Mouse (Mus musculus): Measurements from ENCODE around the gene Epn2.
A peak's percentile ranks its signal among the peaks of the same experiment; 100 is the strongest.

The Epn2 gene

DNA sequence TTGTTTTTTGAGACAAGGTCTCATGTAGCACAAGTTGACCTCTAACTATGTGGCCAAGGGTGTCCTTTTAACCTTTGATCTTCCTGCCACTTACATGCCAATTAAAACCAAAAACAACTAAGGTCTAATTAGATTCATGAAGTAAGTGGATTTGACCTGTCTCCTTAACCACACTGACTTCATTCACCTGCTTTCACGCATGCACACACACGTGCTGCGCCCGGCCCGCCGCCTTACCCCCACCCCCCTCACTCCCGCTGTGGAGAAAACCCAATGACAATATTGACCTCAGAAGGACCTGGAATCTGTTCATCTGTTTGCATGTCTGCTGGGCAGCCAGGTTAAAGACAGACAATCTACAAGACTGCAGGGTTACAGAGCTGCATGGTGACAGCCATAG, 38.8 kb downstream of the Epn2 start:
- no peak for DNase-seq (ENCODE audit: inconsistent ontology term)

DNA sequence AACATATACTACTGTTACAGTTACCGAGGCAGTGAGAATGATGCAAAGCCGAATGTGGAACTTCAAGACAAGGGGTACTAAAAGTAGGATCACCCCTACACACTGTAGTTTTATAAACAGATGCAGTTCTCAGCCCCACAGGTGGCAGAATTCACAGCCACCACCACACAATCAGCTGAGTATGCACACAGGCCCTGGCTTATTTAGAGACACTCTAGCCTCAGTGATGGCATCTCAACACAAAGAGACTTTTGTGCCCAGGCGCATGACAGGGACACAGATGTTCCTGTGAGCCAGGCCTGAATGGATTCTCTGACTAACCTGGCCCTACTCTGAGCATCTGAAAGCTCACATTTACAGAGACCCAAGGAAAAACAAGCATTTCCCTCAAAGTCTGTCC, 42.1 kb downstream of the Epn2 start:
- DNase-seq (ENCODE audit: inconsistent ontology term), result no peak

DNA sequence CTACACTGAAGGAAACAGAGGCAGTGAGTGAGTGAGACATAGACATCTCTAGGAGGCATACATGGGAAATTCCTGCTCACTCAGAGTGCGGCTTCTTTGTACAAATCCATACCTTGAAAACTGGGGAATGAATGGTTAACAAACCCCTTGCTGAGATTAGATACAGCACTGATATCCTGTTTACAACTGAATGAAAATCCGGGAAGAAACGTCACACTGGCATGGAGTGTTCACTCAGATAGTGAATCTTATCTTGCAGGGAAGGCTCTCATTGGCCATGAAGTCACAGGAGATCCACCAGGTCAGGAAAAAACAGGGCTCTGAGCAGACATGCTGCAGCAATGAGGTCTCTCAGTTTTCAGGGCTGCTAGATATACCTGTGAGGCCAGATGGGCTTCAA, 42.5 kb downstream of the Epn2 start:
- no peak for DNase-seq (ENCODE audit: inconsistent ontology term)

DNA sequence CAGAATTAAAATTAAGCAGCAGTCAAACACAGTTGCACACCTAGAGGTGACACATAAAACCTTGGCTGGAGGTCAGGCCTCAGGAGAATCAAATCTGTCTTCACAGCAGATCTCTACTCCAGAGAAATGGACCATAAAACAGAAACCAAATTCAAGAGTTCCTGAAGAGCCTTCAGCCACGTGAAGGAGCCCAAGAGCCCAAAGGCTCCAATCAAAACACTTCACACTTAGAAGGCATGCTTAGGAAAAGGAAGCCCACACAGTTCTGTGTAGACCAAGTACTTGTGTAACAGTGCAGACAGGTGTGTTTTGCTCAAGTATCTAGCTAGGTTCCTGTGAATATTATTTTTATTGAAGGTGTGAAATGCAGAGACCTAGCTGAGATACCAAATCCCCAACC, 44.0 kb downstream of the Epn2 start:
- no peak for DNase-seq (ENCODE audit: inconsistent ontology term)

DNA sequence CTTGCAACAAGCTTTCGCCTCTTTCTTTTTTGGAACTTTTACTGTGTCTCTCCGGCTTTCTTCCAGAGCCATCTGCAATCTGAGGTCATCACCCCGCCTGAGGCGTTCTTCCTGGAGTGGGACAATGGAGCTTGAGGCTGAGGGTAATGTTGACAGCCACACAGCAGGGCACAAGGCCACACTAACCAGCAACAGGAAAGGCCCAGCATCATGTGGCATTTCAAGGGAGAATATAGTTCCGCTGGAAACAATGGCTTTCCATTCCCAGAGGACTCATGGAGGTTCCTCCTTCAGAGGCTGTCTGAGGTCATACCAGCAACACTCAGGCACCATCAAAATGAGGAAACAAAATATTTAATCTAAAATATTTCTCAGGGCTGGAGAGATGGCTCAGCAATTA, 45.9 kb downstream of the Epn2 start:
- DNase-seq (ENCODE audit: inconsistent ontology term), result peak; percentile 31

DNA sequence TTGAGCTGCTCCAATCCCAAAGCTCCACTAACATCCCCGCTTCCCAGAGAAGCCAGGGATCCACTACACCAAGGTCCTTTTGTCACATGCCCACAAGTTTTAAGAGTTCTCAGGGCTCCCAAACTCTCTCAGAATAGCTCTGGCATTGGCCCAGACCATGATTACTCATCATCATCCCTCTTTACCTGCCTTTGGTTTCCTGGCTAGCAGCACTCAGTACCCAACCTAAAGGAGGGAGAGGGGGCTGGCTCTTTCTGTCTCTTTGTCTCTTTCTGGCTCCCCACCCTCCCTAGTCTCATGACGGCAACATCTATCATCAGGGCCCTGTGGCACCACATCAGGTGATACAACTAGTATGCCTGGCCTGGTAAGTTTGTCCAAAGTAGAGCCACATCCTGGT, 46.7 kb downstream of the Epn2 start:
- DNase-seq (ENCODE audit: inconsistent ontology term), result no peak

DNA sequence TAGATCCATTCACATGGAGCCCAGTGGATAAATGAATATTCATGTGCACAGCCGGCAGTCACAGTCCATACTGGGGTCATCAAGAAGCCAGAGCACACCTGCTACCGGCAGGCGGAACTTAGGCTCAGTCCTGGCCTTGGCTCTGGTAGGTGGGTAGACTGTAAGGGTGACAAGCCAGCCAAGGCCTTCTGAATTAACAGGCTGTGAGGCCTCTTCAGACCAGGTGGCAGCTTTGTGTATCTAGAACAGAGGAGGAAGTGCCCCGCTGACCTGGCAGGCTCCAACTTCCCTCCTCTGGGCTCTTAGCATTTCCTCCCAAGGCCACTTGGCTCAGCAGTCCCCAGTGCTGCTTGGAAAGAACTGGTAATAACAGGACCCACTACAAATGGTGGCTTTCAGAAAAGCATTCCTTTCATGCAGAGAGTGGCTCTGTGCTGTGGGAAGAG, 50.2 kb downstream of the Epn2 start:
- DNase-seq (ENCODE audit: inconsistent ontology term), result no peak

DNA sequence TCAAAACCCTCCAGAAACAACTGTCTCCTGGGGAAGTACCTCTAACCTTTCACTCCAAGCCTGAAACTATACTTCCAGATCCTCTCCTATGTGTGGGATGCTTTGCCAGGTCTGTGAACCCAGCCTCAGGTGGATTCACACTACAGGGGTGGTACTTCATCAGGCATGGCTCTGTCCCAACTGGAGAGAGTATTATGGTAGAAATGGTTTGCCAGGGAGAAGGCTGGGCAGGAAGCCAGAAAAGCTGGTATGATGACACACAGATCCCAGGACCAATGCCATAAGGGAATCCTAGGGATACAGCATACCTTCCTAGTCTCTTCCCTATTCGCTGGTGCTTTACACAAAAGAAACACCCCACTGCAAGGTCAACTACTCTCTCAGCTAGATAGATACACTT, 52.6 kb downstream of the Epn2 start:
- DNase-seq (ENCODE audit: inconsistent ontology term), result peak; percentile 60

DNA sequence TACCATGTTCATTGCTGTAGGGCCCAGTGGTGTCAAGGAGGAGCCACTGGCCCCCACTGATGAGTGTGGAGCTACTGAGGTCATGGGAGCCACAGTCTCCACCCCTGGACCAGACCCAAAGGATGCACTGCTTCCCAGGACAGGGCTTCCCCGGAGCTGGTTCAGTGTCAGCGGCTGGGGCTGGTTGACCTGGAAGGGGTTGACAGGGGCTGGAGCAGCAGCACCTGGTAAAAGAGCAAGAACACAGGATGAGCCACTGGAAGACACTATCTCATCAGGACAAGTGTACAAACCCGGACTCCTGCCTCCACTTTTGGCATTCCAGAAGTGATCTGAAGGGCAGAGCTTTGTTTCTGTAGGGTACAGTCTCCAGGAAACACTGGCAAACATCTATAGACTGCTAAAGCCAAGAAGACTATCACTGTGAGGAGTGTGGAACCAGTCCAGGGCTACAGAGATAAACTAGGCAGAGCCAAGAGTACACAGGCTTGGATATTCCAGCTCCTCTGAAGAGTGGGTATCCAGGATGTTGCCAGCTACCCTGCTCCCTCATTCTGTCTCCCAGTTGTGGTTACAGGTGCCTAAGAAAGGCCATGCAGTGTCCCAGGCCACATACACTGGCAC, 59.9 kb downstream of the Epn2 start:
- DNase-seq (ENCODE audit: inconsistent ontology term), result no peak

DNA sequence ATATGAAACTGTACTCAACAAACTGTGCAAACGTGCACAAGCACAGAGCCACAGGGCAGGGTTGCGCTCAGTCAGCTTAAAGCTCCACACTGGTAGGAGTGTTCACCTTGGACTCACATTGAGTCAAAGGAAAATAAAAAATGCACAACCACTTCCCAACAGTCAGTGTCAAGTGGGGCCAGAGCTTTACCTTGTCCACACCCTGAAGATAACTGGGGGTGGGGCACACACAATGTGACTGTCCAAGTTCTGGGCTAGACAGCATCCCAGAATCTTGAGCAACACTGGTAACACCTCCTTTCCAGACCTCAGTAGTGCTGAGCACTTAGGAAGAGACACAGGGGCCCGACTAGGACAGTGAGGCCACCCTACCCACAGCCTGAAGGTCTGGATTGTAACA, 60.6 kb downstream of the Epn2 start:
- no peak for DNase-seq (ENCODE audit: inconsistent ontology term)

DNA sequence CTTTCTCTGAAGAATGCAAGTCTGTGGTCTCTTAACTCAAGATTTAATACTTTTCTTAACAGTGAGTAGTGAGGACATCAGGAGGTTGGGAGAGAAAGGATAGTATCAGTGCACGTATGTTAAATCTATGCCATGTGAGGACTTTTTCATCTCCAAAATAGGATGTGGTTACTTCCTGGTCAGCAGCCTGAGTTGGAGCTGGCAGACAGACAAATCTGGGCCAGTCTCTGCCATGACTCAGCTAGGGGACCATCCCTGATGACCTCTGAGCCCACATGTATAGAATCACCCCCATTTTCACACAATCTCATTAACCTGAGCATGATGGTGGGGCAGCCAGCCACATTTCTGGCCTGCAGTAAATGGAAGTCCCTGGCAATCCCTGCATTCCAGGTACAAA, 61.5 kb downstream of the Epn2 start:
- no peak for DNase-seq (ENCODE audit: inconsistent ontology term)

DNA sequence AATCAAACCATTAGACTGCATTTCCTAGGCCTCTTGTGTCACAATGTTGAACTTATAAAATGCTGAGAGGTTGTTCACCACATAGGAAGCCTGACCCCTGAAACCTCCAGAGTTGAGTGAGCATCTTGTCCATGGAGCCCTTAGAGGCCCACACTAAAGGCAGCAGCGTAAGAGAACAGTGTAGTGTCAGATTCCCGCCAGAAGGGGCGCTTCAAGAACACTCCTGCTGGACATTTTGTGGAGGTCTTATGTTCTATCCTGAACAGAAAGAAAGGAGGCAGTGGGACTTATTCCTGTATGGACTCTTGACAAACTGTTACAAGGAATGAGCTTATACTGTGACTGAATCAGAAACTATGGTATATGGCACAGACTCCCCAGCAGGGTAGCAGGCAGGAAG, 64.5 kb downstream of the Epn2 start:
- peak; percentile 15 for DNase-seq (ENCODE audit: inconsistent ontology term)

DNA sequence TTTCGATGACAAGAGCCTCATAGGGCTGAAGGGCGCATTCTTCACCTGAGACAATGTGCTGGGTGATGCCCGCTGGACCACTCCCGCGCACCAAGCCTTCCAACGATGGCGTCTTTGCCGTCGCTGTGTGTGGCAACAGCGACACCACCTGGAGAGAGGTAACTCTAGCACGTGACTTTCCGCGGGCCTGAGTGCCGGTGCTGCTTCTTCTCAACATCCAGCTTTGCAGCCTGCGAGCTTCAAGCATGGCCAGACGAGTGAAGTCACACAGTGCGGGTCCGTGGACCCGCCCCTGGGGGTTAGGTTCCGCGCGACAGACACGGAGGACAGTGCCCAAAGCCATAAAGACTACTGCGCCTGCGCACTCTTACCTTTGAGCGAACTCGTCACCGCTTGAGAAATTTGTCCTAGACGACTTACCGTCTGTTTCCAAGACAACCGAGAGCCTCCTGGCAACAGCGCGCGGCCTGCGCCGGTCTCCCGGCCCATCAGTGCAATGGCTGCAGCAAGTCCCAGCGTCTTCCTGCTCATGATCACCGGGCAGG, 74.7 kb downstream of the Epn2 start, which contains the start of gene B9d1:
TSS of gene B9d1 (plus strand) at position 432 of the 545 bp plus-strand sequence.
- DNase-seq (ENCODE audit: inconsistent ontology term), result peak; percentile 93

DNA sequence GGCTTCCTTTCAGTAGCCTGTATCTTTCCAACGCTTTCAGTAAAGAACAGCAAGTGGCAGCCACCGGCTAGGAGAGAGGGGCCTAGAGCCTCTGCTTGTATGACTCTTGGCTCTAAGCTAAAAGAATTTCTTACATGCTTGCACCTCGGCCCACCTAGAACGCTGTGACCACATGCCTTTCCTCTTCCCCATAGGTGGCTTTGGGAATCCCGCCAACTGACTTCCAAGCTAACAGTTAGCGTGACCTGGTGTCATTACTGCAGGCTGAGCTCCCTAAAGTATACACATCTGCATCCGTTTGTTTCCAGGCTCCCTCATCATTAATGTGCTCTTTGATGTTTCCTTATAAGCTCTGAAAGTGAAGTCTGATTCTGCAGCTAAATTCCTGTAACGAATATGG, 75.6 kb downstream of the Epn2 start:
- no peak for DNase-seq (ENCODE audit: inconsistent ontology term)

DNA sequence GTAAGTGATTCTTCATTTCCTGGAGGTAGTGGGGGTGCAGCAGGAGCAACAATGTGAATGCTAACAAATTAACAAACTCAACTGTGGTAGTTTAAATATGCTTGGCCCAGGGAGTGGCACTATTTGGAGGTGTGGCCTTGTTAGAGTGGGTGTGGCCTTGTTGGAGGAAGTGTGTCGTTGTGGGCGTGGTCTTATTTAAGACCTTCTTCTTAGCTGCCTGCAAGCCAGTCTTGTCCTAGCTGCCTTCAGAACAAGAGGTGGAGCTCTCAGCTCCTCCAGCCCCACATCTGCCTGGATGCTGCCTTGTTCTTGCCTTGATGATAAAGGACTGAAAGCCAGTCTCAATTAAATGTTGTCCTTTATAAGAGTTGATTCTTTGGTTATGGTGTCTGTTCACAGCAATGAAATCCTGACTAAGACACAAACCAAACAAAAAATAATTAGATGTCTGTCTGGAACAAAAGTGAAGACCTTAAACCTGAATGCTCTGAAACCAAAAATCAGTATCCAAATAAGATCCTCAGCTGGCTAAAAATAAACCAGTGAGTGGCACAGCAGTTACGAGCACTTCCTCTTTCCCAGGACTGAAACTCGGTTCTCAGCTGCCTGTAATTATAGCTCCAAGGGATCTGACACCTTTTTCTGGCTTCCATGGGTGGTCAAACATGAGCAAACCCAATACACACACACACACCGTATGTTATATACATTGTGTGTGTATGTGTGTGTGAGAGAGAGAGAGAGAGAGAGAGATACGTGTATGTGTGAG, 80.6 kb downstream of the Epn2 start:
- no peak for DNase-seq (ENCODE audit: inconsistent ontology term)

DNA sequence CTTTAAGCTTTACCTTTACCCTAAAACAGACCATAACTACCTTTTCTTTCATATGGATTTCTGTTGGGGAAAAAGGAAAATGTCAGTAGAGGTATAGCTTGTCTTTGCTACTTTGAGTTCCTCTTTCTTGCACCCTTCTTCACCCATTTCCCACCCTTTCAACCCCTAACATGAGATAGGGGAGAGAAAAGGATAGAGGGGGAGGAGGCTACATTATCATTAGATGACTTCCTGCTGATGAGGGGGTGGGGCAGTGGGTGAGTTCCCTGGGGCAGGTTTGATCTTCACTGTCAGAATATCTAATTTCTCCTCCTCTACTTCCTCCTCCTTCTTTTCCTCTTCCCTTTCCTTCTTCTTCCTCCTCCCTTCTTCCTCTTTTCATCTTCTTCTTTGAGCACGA, 82.0 kb downstream of the Epn2 start:
- no peak for DNase-seq (ENCODE audit: inconsistent ontology term)

DNA sequence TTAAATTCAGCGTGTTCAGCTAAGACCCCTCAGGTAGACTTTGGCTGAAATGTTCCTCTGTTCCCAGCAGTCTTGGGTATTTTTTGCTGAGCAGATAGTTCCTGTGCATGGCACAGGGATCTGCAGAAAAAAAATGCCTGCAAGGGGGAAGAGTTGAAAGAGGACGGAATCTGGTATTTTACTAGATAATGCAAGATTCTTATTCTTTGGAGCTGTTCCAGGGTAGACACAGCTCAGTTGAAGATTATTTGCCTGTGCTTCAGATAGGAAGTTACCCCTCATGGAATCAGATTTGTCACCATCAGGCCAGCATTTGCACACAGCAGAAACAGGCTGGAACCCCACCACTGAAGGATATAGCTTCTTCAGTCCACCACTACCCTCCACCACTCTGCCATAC, 84.0 kb downstream of the Epn2 start:
- DNase-seq (ENCODE audit: inconsistent ontology term), result no peak

DNA sequence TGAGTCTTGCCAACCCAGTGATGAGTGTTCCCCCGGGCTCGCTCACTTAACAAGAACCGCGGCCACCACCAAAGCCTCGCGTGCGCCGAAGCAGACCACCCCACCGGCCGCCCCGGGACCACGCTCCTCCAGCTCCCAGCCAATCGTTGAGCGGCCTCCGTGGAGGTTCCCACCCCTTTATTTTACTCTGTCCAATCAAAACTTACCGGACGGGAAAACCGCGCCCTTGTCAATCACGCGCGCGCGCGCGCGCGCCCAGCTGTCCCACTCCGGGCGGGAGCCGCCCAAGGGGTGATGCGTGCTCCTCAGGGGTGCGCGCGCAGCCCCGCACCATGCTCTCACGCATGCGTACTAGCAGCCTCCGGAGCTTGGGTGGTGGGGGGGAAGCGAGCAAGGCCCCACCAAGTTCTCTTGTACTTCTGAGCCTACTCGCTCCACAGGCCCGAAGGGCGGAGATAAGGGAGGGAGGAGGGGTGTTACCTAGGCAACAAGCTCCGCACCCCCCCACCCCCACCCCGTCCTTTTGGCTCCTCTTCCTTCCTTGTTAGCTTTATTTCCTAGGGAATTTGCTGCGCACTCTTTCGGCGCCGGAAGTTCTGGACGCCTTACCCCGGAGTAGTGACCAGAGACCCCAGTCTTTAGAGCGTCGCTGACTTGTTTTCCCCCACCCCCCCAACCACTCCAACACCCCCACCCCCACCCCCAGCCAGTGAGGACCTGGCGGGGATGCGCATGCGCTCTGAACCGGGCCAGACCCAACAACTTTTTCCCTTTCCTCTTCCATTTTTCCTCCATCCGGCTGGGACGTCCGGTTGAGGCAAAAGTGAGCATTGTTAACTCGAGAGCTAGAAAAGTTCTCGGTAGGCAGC, 85.1 kb downstream of the Epn2 start, which contains the start of gene Mapk7:
TSS of gene Mapk7 (minus strand) at position 278 of the 869 bp plus-strand sequence.
- DNase-seq (ENCODE audit: inconsistent ontology term), result peak; percentile 100

DNA sequence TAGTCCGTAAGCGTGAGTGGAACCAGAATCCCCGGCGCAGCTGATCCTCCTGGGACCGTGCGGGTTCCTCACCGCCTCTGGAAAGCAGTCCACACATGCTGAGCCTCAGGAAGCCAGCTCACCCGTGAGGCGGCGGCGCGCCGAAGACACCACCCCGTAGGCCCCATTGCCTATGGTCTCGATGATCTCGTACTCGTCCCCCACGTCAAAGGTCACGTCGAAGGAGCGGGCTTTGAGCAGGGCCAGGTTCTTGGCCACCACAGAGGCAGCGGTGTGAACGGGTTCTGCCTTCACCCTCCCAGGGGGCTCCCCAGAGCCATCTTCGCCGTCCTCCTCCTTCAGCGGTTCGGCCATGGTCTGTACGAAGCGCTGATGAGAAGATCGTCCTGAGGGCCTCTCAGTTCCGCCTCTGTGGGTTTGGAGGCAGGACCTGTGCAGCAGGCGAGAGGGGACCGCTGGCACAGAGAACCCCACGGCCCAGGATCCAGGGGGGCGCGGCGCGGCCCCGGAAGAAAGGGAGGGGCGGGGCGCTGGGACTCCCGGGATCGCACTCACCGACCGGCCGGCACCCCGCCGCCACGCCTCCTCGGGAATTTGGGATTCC, 85.9 kb downstream of the Epn2 start:
- DNase-seq (ENCODE audit: inconsistent ontology term), result no peak

DNA sequence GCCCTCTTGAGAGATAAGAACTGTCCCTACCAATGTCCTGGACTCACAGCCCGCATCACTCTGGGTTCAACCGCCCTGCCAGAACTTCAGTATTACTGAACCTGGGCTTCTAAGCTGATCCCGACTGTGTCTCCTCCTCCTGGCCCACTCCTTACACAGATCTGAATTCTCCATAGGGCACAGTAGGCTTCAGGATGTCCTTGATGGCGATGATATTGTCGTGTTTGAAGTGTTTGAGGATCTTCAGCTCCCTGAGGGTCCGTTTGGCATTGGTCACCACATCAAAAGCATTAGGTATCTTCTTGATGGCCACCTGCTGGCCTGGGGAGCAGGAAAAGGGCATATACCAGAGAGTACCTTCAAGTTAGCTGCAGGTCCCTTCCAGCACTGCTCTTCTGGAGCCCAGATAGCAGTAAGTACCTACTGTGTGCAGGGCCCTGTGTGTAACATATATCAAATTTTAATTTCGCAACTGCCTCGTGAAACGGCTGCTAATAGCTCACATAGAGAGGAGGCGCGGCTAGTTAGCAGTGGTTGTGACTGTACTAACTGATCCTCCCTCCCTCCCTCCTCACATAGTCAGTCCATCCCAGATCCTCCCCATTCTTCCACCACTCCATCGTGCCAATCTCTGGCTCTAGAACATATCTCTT, 86.6 kb downstream of the Epn2 start:
- no peak for DNase-seq (ENCODE audit: inconsistent ontology term)

DNA sequence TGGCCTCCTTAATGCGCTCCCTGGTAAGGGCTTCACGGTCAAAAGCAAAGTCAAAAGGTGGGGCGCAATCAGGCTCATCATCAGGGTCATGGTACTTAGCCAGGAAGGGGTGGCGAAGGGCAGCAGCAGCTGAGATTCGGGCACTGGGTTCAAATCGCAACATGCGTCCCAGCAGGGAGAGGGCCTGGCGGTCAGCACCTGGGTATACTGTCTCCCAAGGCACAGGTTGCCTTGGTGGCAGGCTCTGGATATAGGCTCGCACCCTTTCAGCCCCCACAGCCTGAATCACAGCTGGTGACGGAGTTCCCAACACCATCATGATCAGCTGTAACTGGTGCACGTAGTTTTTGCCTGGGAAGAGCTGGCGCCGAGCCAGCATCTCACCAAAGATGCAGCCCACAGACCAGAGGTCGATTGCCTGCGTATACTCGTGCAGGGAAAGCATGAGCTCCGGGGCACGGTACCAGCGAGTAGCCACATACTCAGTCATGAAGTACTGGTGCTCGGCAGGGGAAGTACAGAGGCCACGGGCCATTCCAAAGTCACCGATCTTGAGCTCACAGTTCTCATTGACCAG, 88.5 kb downstream of the Epn2 start:
- no peak for DNase-seq (ENCODE audit: inconsistent ontology term)

Data from Muller cell, postnatal 12 days (primary cell).